Mouse (Mus musculus) forebrain, embryonic 15.5 days (tissue): ENCODE measurements around the gene Rfx2. TPM values are rescaled to one million over a fixed set of nuclear protein-coding genes. Genes with fewer than 3 reads are reported as not detected.
A peak's percentile ranks its signal among the peaks of the same experiment; 100 is the strongest.

Experiments used
- ATAC-seq: fragments of 200-750 bp; cut with Nextera tagmentation; replicated peaks from 2 replicates; pipeline ENCODE4 v1.8.0; 2017; ENCODE audit warnings: mild to moderate bottlenecking, moderate TSS enrichment, moderate library complexity
- H3K27ac ChIP-seq: fragments of 300-500 bp; sonication (generic); replicated peaks from 2 replicates; pipeline ENCODE4 v1.5.1; 2015; ENCODE audit warnings: mild to moderate bottlenecking, inconsistent platforms
- H3K27me3 ChIP-seq: fragments of 300-500 bp; sonication (generic); 2 replicates; pipeline ENCODE4 v1.6.1; 2015; ENCODE audit warnings: inconsistent platforms
- H3K36me3 ChIP-seq: fragments of 300-500 bp; sonication (generic); 2 replicates; pipeline ENCODE4 v1.6.1; 2015; ENCODE audit warnings: mild to moderate bottlenecking, inconsistent platforms
- H3K4me1 ChIP-seq: fragments of 300-500 bp; sonication (generic); 2 replicates; pipeline ENCODE4 v1.6.1; 2015; ENCODE audit warnings: inconsistent platforms
- H3K4me2 ChIP-seq: fragments of 300-500 bp; sonication (generic); replicated peaks from 2 replicates; pipeline ENCODE4 v1.6.1; 2015; ENCODE audit warnings: mild to moderate bottlenecking, inconsistent platforms
- H3K4me3 ChIP-seq: fragments of 300-500 bp; sonication (generic); 2 replicates; pipeline ENCODE4 v1.5.1; 2015; ENCODE audit warnings: mild to moderate bottlenecking, inconsistent platforms
- H3K9ac ChIP-seq: fragments of 300-500 bp; sonication (generic); replicated peaks from 2 replicates; pipeline ENCODE4 v1.6.1; 2015; ENCODE audit warnings: mild to moderate bottlenecking, inconsistent platforms
- H3K9me3 ChIP-seq: fragments of 300-500 bp; sonication (generic); 2 replicates; pipeline ENCODE4 v1.6.1; 2016; ENCODE audit warnings: inconsistent platforms
- WGBS: fragments of 180-500 bp; shearing (Covaris S2); methylation state at CpG from one replicate; pipeline ENCODE4 v1.1.7; 2015; ENCODE audit warnings: mixed read lengths; 5-methylcytosine and 5-hydroxymethylcytosine counted together
- polyA plus RNA-seq: library from polyadenylated mRNA; unstranded; fragments of >200 nt; fragmentation: Nextera tagmentation; extraction: Ambion mirVana; gene quantifications from 2 replicates; pipeline ENCODE4 v1.2.1, GENCODE M21; 2015

The Rfx2 gene
- polyA plus RNA-seq, 1 experiment from 2014 or later: 4.4 TPM

GRCm38 (mm10) chr17:56805784-56806183, 25.0 kb downstream of the Rfx2 start:
- Histone ChIP-seq H3K4me2 (no peak overlapping the region), H3K36me3 (no peaks in the 10 kb centered on the region), H3K9ac (no peak overlapping the region), H3K4me3 (no peak overlapping the region), H3K4me1 (peaks cover 17% of the 10 kb centered on the region), H3K27ac (no peak overlapping the region), H3K27me3 (no peaks in the 10 kb centered on the region), H3K9me3 (no peaks in the 10 kb centered on the region)
- WGBS: 82% methylated on average over 1 of the region's 1 CpGs
- ATAC-seq: no peak

- Histone ChIP-seq H3K27me3 (no peaks in the 10 kb centered on the region), H3K9ac (no peak overlapping the region), H3K36me3 (no peaks in the 10 kb centered on the region), H3K27ac (no peak overlapping the region), H3K9me3 (no peaks in the 10 kb centered on the region), H3K4me1 (peaks cover 8% of the 10 kb centered on the region), H3K4me3 (no peak overlapping the region), H3K4me2 (no peak overlapping the region)
- ATAC-seq: no peak
- WGBS: 61% methylated on average over 5 of the region's 5 CpGs
Observed at GRCm38 (mm10) chr17:56804952-56805351, 25.9 kb downstream of the Rfx2 start.

GRCm38 (mm10) chr17:56802065-56802464, 28.7 kb downstream of the Rfx2 start:
- H3K4me2 ChIP-seq: no peak overlapping the region
- WGBS: 66% methylated on average over 8 of the region's 8 CpGs
- peak overlapping the region; percentile 28; the same call in 1 of the 2 replicates for H3K27ac ChIP-seq
- peaks cover 3% of the 10 kb centered on the region; the same call in 1 of the 2 replicates for H3K4me1 ChIP-seq
- no peak overlapping the region for H3K4me3 ChIP-seq
- H3K27me3 ChIP-seq: no peaks in the 10 kb centered on the region
- H3K36me3 ChIP-seq: no peaks in the 10 kb centered on the region
- peak; percentile 24; the same call in 1 of the 2 replicates for ATAC-seq
- no peaks in the 10 kb centered on the region for H3K9me3 ChIP-seq
- no peak overlapping the region for H3K9ac ChIP-seq

- no peaks in the 10 kb centered on the region for H3K9me3 ChIP-seq
- no peak overlapping the region for H3K9ac ChIP-seq
- peaks cover 3% of the 10 kb centered on the region; the same call in 1 of the 2 replicates for H3K4me1 ChIP-seq
- no peak for ATAC-seq
- H3K4me3 ChIP-seq: no peak overlapping the region
- WGBS: 61% methylated on average over 3 of the region's 3 CpGs
- no peak overlapping the region for H3K4me2 ChIP-seq
- no peak overlapping the region for H3K27ac ChIP-seq
- H3K27me3 ChIP-seq: no peaks in the 10 kb centered on the region
- H3K36me3 ChIP-seq: no peaks in the 10 kb centered on the region
Observed at GRCm38 (mm10) chr17:56799276-56799675, 31.5 kb downstream of the Rfx2 start.

GRCm38 (mm10) chr17:56793614-56794319, 37.0 kb downstream of the Rfx2 start:
- Histone ChIP-seq H3K4me1 (no peaks in the 10 kb centered on the region), H3K9me3 (no peaks in the 10 kb centered on the region), H3K4me2 (no peak overlapping the region), H3K36me3 (no peaks in the 10 kb centered on the region), H3K27ac (no peak overlapping the region), H3K27me3 (no peaks in the 10 kb centered on the region), H3K9ac (no peak overlapping the region), H3K4me3 (no peak overlapping the region)
- 68% methylated on average over 6 of the region's 6 CpGs for WGBS
- no peak for ATAC-seq

- no peak overlapping the region for H3K4me2 ChIP-seq
- H3K4me1 ChIP-seq: no peaks in the 10 kb centered on the region
- no peaks in the 10 kb centered on the region for H3K36me3 ChIP-seq
- H3K9ac ChIP-seq: no peak overlapping the region
- H3K4me3 ChIP-seq: no peak overlapping the region
- H3K27ac ChIP-seq: no peak overlapping the region
- no peaks in the 10 kb centered on the region for H3K9me3 ChIP-seq
- 85% methylated on average over 3 of the region's 3 CpGs for WGBS
- no peak for ATAC-seq
- no peaks in the 10 kb centered on the region for H3K27me3 ChIP-seq
Observed at GRCm38 (mm10) chr17:56792588-56792987, 38.2 kb downstream of the Rfx2 start.

GRCm38 (mm10) chr17:56789286-56789685, 41.5 kb downstream of the Rfx2 start:
- no peak for ATAC-seq
- no peak overlapping the region for H3K4me3 ChIP-seq
- H3K36me3 ChIP-seq: no peaks in the 10 kb centered on the region
- no peaks in the 10 kb centered on the region for H3K9me3 ChIP-seq
- 88% methylated on average over 6 of the region's 6 CpGs for WGBS
- no peak overlapping the region for H3K9ac ChIP-seq
- no peak overlapping the region for H3K27ac ChIP-seq
- no peak overlapping the region for H3K4me2 ChIP-seq
- no peaks in the 10 kb centered on the region for H3K4me1 ChIP-seq
- no peaks in the 10 kb centered on the region for H3K27me3 ChIP-seq

- ATAC-seq: no peak
- WGBS: 78% methylated on average over 3 of the region's 3 CpGs
- H3K9me3 ChIP-seq: no peaks in the 10 kb centered on the region
Observed at GRCm38 (mm10) chr17:56788886-56789285, 41.9 kb downstream of the Rfx2 start.

GRCm38 (mm10) chr17:56780291-56780978, 50.4 kb downstream of the Rfx2 start:
- H3K4me2 ChIP-seq: no peak overlapping the region
- no peak overlapping the region for H3K9ac ChIP-seq
- no peak overlapping the region for H3K27ac ChIP-seq
- H3K27me3 ChIP-seq: no peaks in the 10 kb centered on the region
- H3K4me3 ChIP-seq: no peak overlapping the region
- no peak for ATAC-seq
- H3K36me3 ChIP-seq: 0 out of 2 replicates have a peak, but pooled peaks cover 8% of the 10 kb centered on the region
- 88% methylated on average over 13 of the region's 13 CpGs for WGBS
- H3K4me1 ChIP-seq: no peaks in the 10 kb centered on the region
- H3K9me3 ChIP-seq: no peaks in the 10 kb centered on the region

More at GRCm38 (mm10) chr17:56788886-56789285, 41.9 kb downstream of the Rfx2 start:
- H3K9ac ChIP-seq: no peak overlapping the region
- H3K4me3 ChIP-seq: no peak overlapping the region
- H3K4me2 ChIP-seq: no peak overlapping the region
- no peak overlapping the region for H3K27ac ChIP-seq
- H3K4me1 ChIP-seq: no peaks in the 10 kb centered on the region
- no peaks in the 10 kb centered on the region for H3K36me3 ChIP-seq
- no peaks in the 10 kb centered on the region for H3K27me3 ChIP-seq

GRCm38 (mm10) chr17:56778779-56779362, 51.9 kb downstream of the Rfx2 start:
- 47% methylated on average over 3 of the region's 3 CpGs for WGBS
- Histone ChIP-seq H3K9ac (no peak overlapping the region), H3K4me1 (no peaks in the 10 kb centered on the region), H3K27ac (no peak overlapping the region), H3K9me3 (no peaks in the 10 kb centered on the region), H3K36me3 (0 out of 2 replicates have a peak, but pooled peaks cover 8% of the 10 kb centered on the region), H3K27me3 (no peaks in the 10 kb centered on the region), H3K4me3 (no peak overlapping the region), H3K4me2 (no peak overlapping the region)
- ATAC-seq: no peak

GRCm38 (mm10) chr17:56777568-56777967, 53.2 kb downstream of the Rfx2 start:
- Histone ChIP-seq H3K4me1 (no peaks in the 10 kb centered on the region), H3K4me3 (no peak overlapping the region), H3K9ac (no peak overlapping the region), H3K36me3 (0 out of 2 replicates have a peak, but pooled peaks cover 8% of the 10 kb centered on the region), H3K27me3 (no peaks in the 10 kb centered on the region), H3K9me3 (no peaks in the 10 kb centered on the region), H3K4me2 (no peak overlapping the region), H3K27ac (no peak overlapping the region)
- WGBS: 93% methylated on average over 11 of the region's 11 CpGs
- ATAC-seq: no peak

- Histone ChIP-seq H3K36me3 (peaks cover 39% of the 10 kb centered on the region), H3K4me2 (no peak within 1 kb of the TSS), H3K4me1 (peaks cover 7% of the 10 kb centered on the region), H3K9me3 (no peaks in the 10 kb centered on the region), H3K9ac (no peak within 1 kb of the TSS), H3K27me3 (no peaks in the 10 kb centered on the region), H3K27ac (no peak within 1 kb of the TSS), H3K4me3 (no peak within 1 kb of the TSS)
- WGBS: 92% methylated on average over 5 of the region's 5 CpGs
- no peak for ATAC-seq
Observed at GRCm38 (mm10) chr17:56769950-56770349, 60.9 kb downstream of the Rfx2 start, which contains the start of gene Prr22. TSS of gene Prr22 (plus strand) at chr17:56770250.
